Mouse (Mus musculus): ENCODE measurements around the gene Sptbn4.

Sptbn4 gene

GRCm38 (mm10) chr7:27325697-27326096 is 121.8 kb downstream of the Sptbn4 start:
- DNase-seq (ENCODE audit: low spot score): no peak

- no peak for DNase-seq (ENCODE audit: low spot score)
These were observed 122.6 kb downstream of the Sptbn4 start for GRCm38 (mm10) chr7:27324928-27325327.

- DNase-seq (ENCODE audit: low spot score): no peak
These were observed 123.3 kb downstream of the Sptbn4 start for GRCm38 (mm10) chr7:27324161-27324560.

- no peak for DNase-seq (ENCODE audit: low spot score)
These were observed 124.5 kb downstream of the Sptbn4 start for GRCm38 (mm10) chr7:27323001-27323400.

GRCm38 (mm10) chr7:27322291-27322690 is 125.2 kb downstream of the Sptbn4 start:
- no peak for DNase-seq (ENCODE audit: low spot score)

- no peak for DNase-seq (ENCODE audit: low spot score)
These were observed 128.1 kb downstream of the Sptbn4 start for GRCm38 (mm10) chr7:27319411-27319810.

- no peak for DNase-seq (ENCODE audit: low spot score)
These were observed 131.5 kb downstream of the Sptbn4 start for GRCm38 (mm10) chr7:27315958-27316357.

GRCm38 (mm10) chr7:27314393-27314792 is 133.1 kb downstream of the Sptbn4 start:
- DNase-seq (ENCODE audit: low spot score): no peak

GRCm38 (mm10) chr7:27311651-27312284 is 135.7 kb downstream of the Sptbn4 start:
- DNase-seq (ENCODE audit: low spot score): no peak

GRCm38 (mm10) chr7:27310996-27311535 is 136.4 kb downstream of the Sptbn4 start:
- DNase-seq (ENCODE audit: low spot score): no peak

GRCm38 (mm10) chr7:27310306-27310705 is 137.2 kb downstream of the Sptbn4 start:
- DNase-seq (ENCODE audit: low spot score): no peak

GRCm38 (mm10) chr7:27309832-27310231 is 137.7 kb downstream of the Sptbn4 start:
- no peak for DNase-seq (ENCODE audit: low spot score)

- no peak for DNase-seq (ENCODE audit: low spot score)
These were observed 138.5 kb downstream of the Sptbn4 start for GRCm38 (mm10) chr7:27308821-27309549.

- DNase-seq (ENCODE audit: low spot score): no peak
These were observed 139.9 kb downstream of the Sptbn4 start for GRCm38 (mm10) chr7:27307551-27307950.
